Mouse (Mus musculus): ENCODE results near the gene Slc12a1. TPM values are rescaled to one million over a fixed set of nuclear protein-coding genes. Genes with fewer than 3 reads are reported as not detected.

Slc12a1 gene
- polyA plus RNA-seq, 1 experiment from 2014 or later: not detected

DNA sequence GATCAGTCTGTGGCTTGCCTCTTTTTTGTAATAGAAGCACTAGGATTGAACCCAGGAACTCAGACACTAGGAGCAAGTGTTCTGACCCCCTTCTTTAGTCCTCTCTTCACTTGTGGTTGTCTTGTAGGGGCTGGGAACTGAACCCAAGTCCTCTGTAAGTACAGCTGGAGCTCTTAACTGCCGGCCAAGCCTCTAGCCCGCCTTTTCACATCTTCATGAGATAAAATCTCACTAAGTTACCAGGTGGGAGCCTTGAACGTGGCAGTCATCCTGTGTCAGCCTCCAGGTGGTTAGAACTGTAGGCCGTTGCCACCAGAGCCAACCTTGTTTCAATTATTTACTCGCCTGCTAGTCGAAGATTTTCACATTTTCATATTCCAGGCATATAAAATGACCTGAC lies 101.4 kb downstream of the Slc12a1 start:
- H3K9ac ChIP-seq (replicated peaks; ENCODE audit: low read length): no peak overlapping the region
- H3K4me1 ChIP-seq (ENCODE audit: control insufficient read depth, insufficient read depth, low read length): peaks cover 2% of the 10 kb centered on the region; the same call in 1 of the 2 replicates
- H3K9me3 ChIP-seq (ENCODE audit: control insufficient read depth, low read length): 0 out of 2 replicates have a peak, but pooled peaks cover 3% of the 10 kb centered on the region
- WGBS: 99% methylated on average over 6 of the region's 6 CpGs
- no peaks in the 10 kb centered on the region for H3K27me3 ChIP-seq (ENCODE audit: control insufficient read depth, insufficient read depth, low read length)
- H3K36me3 ChIP-seq (ENCODE audit: control insufficient read depth, insufficient read depth, low read length): peaks cover 35% of the 10 kb centered on the region
- ATAC-seq (ENCODE audit: low FRiP score, low TSS enrichment) (no peak), DNase-seq (no peak)
- no peak overlapping the region for H3K4me3 ChIP-seq (replicated peaks; ENCODE audit: low read depth, low read length)
- no peak overlapping the region for H3K27ac ChIP-seq (replicated peaks; ENCODE audit: low read depth, low read length)
- H3K4me2 ChIP-seq (ENCODE audit: low read length): no peak overlapping the region

DNA sequence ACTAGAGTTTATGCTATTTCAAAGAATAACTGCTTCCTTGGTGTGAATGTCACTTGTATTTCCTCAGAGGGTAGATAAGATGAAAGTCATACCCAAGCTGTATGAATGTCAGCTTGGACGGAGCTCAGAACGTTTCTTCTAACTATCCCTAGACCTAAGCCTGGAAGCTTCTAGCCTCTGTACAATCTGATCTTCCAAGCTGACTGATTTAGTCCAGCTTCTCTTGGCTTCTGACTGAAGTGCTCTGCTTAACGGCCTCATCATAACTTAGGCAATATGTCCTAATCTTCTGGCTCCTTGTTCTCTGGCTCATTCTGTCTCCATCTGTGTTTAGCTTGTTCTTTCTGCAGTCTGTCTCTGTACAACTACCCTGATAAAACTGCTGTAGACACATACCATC lies 102.3 kb downstream of the Slc12a1 start:
- H3K27ac ChIP-seq (replicated peaks; ENCODE audit: low read depth, low read length): no peak overlapping the region
- DNase-seq (no peak), ATAC-seq (ENCODE audit: low FRiP score, low TSS enrichment) (no peak)
- H3K27me3 ChIP-seq (ENCODE audit: control insufficient read depth, insufficient read depth, low read length): no peaks in the 10 kb centered on the region
- H3K9ac ChIP-seq (replicated peaks; ENCODE audit: low read length): no peak overlapping the region
- H3K9me3 ChIP-seq (ENCODE audit: control insufficient read depth, low read length): 0 out of 2 replicates have a peak, but pooled peaks cover 3% of the 10 kb centered on the region
- no peaks in the 10 kb centered on the region for H3K4me1 ChIP-seq (ENCODE audit: control insufficient read depth, insufficient read depth, low read length)
- H3K36me3 ChIP-seq (ENCODE audit: control insufficient read depth, insufficient read depth, low read length): peaks cover 35% of the 10 kb centered on the region
- WGBS: 98% methylated on average over 3 of the region's 3 CpGs
- H3K4me3 ChIP-seq (replicated peaks; ENCODE audit: low read depth, low read length): no peak overlapping the region
- no peak overlapping the region for H3K4me2 ChIP-seq (ENCODE audit: low read length)

GRCm38 (mm10) chr2:125255886-125256285 lies 103.6 kb downstream of the Slc12a1 start:
- WGBS: 92% methylated on average over 3 of the region's 3 CpGs
- DNase-seq: no peak

DNA sequence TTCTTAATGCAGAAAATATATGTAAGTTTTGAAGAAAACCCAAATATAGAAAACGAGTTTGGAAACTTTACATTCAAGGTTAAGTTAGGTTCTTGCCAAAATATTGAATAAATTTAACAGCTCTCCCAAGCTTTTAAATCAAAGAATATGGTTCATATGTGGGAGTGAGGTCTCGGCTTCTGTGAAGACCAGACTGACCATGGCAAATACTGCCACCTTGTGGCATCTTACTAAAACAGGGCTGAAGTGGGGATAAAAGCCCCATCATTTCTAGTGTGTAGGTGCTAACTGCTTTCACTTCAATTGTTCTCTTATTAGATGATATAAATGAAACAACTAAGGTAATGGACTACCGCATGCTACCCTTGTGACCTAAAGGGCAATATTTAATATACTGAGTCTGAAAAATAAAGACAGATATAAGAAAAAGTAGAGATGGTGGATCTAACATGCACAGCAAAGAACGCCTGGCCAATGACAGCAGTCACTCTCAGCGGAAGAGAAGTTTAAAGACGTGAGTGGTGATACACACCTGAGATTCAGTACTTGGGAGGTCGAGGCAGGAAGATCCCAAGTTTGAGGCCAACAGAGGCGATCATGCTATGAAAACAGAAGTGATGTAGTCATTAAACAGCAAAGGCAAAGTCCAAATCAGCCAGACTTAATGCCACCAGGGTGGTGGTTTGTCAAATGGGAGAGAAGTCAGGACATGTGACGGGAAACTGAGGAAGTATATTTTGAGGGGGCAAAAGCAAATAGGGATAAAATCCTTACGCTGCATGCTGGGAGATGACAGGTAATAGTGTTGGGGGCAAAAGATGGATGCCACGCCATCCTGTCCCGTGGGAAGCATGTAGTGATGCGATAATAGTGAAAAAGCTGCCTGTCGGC lies 107.2 kb downstream of the Slc12a1 start:
- Histone ChIP-seq H3K4me3 (replicated peaks; ENCODE audit: low read depth, low read length) (no peak overlapping the region), H3K27me3 (ENCODE audit: control insufficient read depth, insufficient read depth, low read length) (no peaks in the 10 kb centered on the region), H3K36me3 (ENCODE audit: control insufficient read depth, insufficient read depth, low read length) (peaks cover 19% of the 10 kb centered on the region), H3K27ac (replicated peaks; ENCODE audit: low read depth, low read length) (no peak overlapping the region), H3K9me3 (ENCODE audit: control insufficient read depth, low read length) (0 out of 2 replicates have a peak, but pooled peaks cover 3% of the 10 kb centered on the region), H3K4me2 (ENCODE audit: low read length) (no peak overlapping the region), H3K4me1 (ENCODE audit: control insufficient read depth, insufficient read depth, low read length) (no peaks in the 10 kb centered on the region), H3K9ac (replicated peaks; ENCODE audit: low read length) (no peak overlapping the region)
- peak; percentile 71 for DNase-seq
- WGBS: 87% methylated on average over 14 of the region's 14 CpGs
- ATAC-seq (ENCODE audit: low FRiP score, low TSS enrichment): no peak

More at GRCm38 (mm10) chr2:125255886-125256285, 103.6 kb downstream of the Slc12a1 start:
- no peaks in the 10 kb centered on the region for H3K27me3 ChIP-seq (ENCODE audit: control insufficient read depth, insufficient read depth, low read length)
- H3K4me2 ChIP-seq (ENCODE audit: low read length): no peak overlapping the region
- ATAC-seq (ENCODE audit: low FRiP score, low TSS enrichment): no peak
- H3K36me3 ChIP-seq (ENCODE audit: control insufficient read depth, insufficient read depth, low read length): peaks cover 30% of the 10 kb centered on the region
- H3K4me3 ChIP-seq (replicated peaks; ENCODE audit: low read depth, low read length): no peak overlapping the region
- no peak overlapping the region for H3K27ac ChIP-seq (replicated peaks; ENCODE audit: low read depth, low read length)
- 0 out of 2 replicates have a peak, but pooled peaks cover 3% of the 10 kb centered on the region for H3K9me3 ChIP-seq (ENCODE audit: control insufficient read depth, low read length)
- no peak overlapping the region for H3K9ac ChIP-seq (replicated peaks; ENCODE audit: low read length)
- H3K4me1 ChIP-seq (ENCODE audit: control insufficient read depth, insufficient read depth, low read length): no peaks in the 10 kb centered on the region

GRCm38 (mm10) chr2:125260326-125260725 lies 108.0 kb downstream of the Slc12a1 start:
- H3K9me3 ChIP-seq (ENCODE audit: control insufficient read depth, low read length): no peaks in the 10 kb centered on the region
- 84% methylated on average over 2 of the region's 2 CpGs for WGBS
- ATAC-seq (ENCODE audit: low FRiP score, low TSS enrichment) (no peak), DNase-seq (no peak)
- H3K36me3 ChIP-seq (ENCODE audit: control insufficient read depth, insufficient read depth, low read length): peaks cover 19% of the 10 kb centered on the region
- H3K4me1 ChIP-seq (ENCODE audit: control insufficient read depth, insufficient read depth, low read length): no peaks in the 10 kb centered on the region
- no peak overlapping the region for H3K4me3 ChIP-seq (replicated peaks; ENCODE audit: low read depth, low read length)
- H3K9ac ChIP-seq (replicated peaks; ENCODE audit: low read length): no peak overlapping the region
- H3K27ac ChIP-seq (replicated peaks; ENCODE audit: low read depth, low read length): no peak overlapping the region
- H3K4me2 ChIP-seq (ENCODE audit: low read length): no peak overlapping the region
- H3K27me3 ChIP-seq (ENCODE audit: control insufficient read depth, insufficient read depth, low read length): no peaks in the 10 kb centered on the region

- ATAC-seq (ENCODE audit: low FRiP score, low TSS enrichment): 0 out of 2 replicates have a peak, but pooled peaks have one; percentile 58
- H3K4me2 ChIP-seq (ENCODE audit: low read length): no peak overlapping the region
Measured at GRCm38 (mm10) chr2:125263056-125263455, 110.8 kb downstream of the Slc12a1 start.

GRCm38 (mm10) chr2:125263753-125264152 lies 111.4 kb downstream of the Slc12a1 start:
- H3K36me3 ChIP-seq (ENCODE audit: control insufficient read depth, insufficient read depth, low read length): no peaks in the 10 kb centered on the region
- no peaks in the 10 kb centered on the region for H3K4me1 ChIP-seq (ENCODE audit: control insufficient read depth, insufficient read depth, low read length)
- no peak overlapping the region for H3K4me3 ChIP-seq (replicated peaks; ENCODE audit: low read depth, low read length)
- WGBS: 35% methylated on average over 9 of the region's 9 CpGs
- H3K9ac ChIP-seq (replicated peaks; ENCODE audit: low read length): no peak overlapping the region
- H3K9me3 ChIP-seq (ENCODE audit: control insufficient read depth, low read length): no peaks in the 10 kb centered on the region
- ATAC-seq (ENCODE audit: low FRiP score, low TSS enrichment): no peak
- H3K27ac ChIP-seq (replicated peaks; ENCODE audit: low read depth, low read length): no peak overlapping the region
- H3K27me3 ChIP-seq (ENCODE audit: control insufficient read depth, insufficient read depth, low read length): no peaks in the 10 kb centered on the region
- H3K4me2 ChIP-seq (ENCODE audit: low read length): no peak overlapping the region
- DNase-seq: no peak

More at GRCm38 (mm10) chr2:125263056-125263455, 110.8 kb downstream of the Slc12a1 start:
- no peak overlapping the region for H3K4me3 ChIP-seq (replicated peaks; ENCODE audit: low read depth, low read length)
- no peaks in the 10 kb centered on the region for H3K9me3 ChIP-seq (ENCODE audit: control insufficient read depth, low read length)
- DNase-seq: peak; percentile 82
- no peaks in the 10 kb centered on the region for H3K4me1 ChIP-seq (ENCODE audit: control insufficient read depth, insufficient read depth, low read length)
- H3K27me3 ChIP-seq (ENCODE audit: control insufficient read depth, insufficient read depth, low read length): no peaks in the 10 kb centered on the region
- peaks cover 3% of the 10 kb centered on the region; the same call in 1 of the 2 replicates for H3K36me3 ChIP-seq (ENCODE audit: control insufficient read depth, insufficient read depth, low read length)
- no peak overlapping the region for H3K27ac ChIP-seq (replicated peaks; ENCODE audit: low read depth, low read length)
- no peak overlapping the region for H3K9ac ChIP-seq (replicated peaks; ENCODE audit: low read length)
- WGBS: 26% methylated on average over 5 of the region's 5 CpGs

DNA sequence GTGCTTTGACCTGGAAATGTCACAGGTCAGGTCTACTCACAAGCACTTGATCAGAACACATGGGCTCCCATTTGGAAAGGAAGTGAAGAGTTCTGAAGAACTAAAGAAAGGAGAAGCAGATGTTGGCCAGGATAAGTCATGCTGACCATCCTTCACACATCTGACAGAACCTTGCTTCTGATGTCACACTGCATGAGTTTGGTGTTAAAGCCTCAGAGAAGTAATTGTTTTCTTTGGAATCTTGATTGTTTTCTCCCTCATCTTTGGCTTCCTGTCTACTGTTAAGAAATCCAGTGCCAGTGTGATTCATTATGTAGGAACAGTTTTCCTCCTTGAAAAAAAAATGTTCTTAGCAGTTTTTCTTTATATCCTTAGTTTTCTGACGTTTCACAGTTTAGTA lies 116.6 kb downstream of the Slc12a1 start:
- no peaks in the 10 kb centered on the region for H3K36me3 ChIP-seq (ENCODE audit: control insufficient read depth, insufficient read depth, low read length)
- no peak overlapping the region for H3K9ac ChIP-seq (replicated peaks; ENCODE audit: low read length)
- no peaks in the 10 kb centered on the region for H3K9me3 ChIP-seq (ENCODE audit: control insufficient read depth, low read length)
- no peaks in the 10 kb centered on the region for H3K4me1 ChIP-seq (ENCODE audit: control insufficient read depth, insufficient read depth, low read length)
- no peak for ATAC-seq (ENCODE audit: low FRiP score, low TSS enrichment)
- no peak overlapping the region for H3K4me3 ChIP-seq (replicated peaks; ENCODE audit: low read depth, low read length)
- 88% methylated on average over 1 of the region's 1 CpGs for WGBS
- no peak for DNase-seq
- H3K4me2 ChIP-seq (ENCODE audit: low read length): no peak overlapping the region
- H3K27ac ChIP-seq (replicated peaks; ENCODE audit: low read depth, low read length): no peak overlapping the region
- H3K27me3 ChIP-seq (ENCODE audit: control insufficient read depth, insufficient read depth, low read length): no peaks in the 10 kb centered on the region

DNA sequence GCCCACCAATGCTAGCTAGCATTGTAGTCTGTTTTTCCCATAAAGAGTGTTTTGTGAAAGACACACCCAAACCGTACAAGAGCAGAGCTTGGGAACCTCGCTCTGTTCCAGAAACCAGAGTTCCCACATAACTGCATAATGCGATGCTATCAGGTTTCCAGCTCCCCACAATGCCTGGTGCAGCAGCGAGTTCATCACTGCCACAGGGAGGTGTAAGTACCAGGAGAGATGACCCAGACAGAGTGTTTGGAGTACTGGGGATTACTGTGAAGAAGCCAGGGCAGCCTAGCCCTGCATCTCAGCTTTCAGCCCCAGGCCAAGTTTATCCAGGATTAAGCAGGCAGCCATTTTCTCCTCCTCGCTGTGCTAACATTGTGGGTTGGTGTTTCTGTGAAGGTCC lies 123.3 kb downstream of the Slc12a1 start:
- ATAC-seq (ENCODE audit: low FRiP score, low TSS enrichment): no peak
- WGBS: 60% methylated on average over 5 of the region's 5 CpGs
- no peak overlapping the region for H3K4me3 ChIP-seq (replicated peaks; ENCODE audit: low read depth, low read length)

More for the DNA sequence above, 123.3 kb downstream of the Slc12a1 start:
- Histone ChIP-seq H3K9me3 (ENCODE audit: control insufficient read depth, low read length) (no peaks in the 10 kb centered on the region), H3K27ac (replicated peaks; ENCODE audit: low read depth, low read length) (no peak overlapping the region), H3K27me3 (ENCODE audit: control insufficient read depth, insufficient read depth, low read length) (no peaks in the 10 kb centered on the region), H3K4me1 (ENCODE audit: control insufficient read depth, insufficient read depth, low read length) (no peaks in the 10 kb centered on the region), H3K36me3 (ENCODE audit: control insufficient read depth, insufficient read depth, low read length) (no peaks in the 10 kb centered on the region), H3K9ac (replicated peaks; ENCODE audit: low read length) (no peak overlapping the region), H3K4me2 (ENCODE audit: low read length) (no peak overlapping the region)
- no peak for DNase-seq

All from midbrain, embryonic 14.5 days (tissue).